Mouse (Mus musculus): ENCODE data around the gene Epha10. TPM values are rescaled to one million over a fixed set of nuclear protein-coding genes. Genes with fewer than 3 reads are reported as not detected.

Gene Epha10
- polyA plus RNA-seq, 1 experiment from 2014 or later, result not detected

DNA sequence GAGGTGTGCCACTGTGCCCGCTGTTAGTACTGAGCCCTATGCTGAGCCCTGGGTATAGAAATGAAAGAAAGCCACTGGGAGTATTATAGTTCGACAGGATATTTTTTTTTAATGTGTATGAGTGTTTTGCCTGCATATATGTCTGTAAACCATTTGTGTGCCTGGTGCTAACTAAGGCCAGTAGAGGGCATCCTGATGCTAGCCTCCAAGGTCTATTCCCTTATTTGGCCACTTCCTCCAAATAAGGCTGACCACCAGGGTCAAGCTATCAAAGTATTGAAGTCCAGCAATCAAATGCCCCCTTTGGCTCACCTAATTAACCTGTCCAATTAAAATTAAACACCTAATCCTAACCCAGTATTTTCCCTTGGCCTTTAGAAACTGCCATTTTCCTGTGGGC is 64.3 kb downstream of the Epha10 start:
- Histone ChIP-seq H3K4me1 (replicated peaks) (no peaks in the 10 kb centered on the region), H3K27ac (ENCODE audit: poor library complexity, severe bottlenecking) (no peak overlapping the region), H3K27me3 (replicated peaks) (no peaks in the 10 kb centered on the region), H3K9ac (no peak overlapping the region), H3K4me3 (no peak overlapping the region), H3K4me2 (no peak overlapping the region), H3K36me3 (peaks cover 31% of the 10 kb centered on the region), H3K9me3 (replicated peaks) (no peaks in the 10 kb centered on the region)
- WGBS, result 67% methylated on average over 2 of the region's 2 CpGs
- ATAC-seq (ENCODE audit: insufficient number of reproducible peaks, low FRiP score), result no peak

DNA sequence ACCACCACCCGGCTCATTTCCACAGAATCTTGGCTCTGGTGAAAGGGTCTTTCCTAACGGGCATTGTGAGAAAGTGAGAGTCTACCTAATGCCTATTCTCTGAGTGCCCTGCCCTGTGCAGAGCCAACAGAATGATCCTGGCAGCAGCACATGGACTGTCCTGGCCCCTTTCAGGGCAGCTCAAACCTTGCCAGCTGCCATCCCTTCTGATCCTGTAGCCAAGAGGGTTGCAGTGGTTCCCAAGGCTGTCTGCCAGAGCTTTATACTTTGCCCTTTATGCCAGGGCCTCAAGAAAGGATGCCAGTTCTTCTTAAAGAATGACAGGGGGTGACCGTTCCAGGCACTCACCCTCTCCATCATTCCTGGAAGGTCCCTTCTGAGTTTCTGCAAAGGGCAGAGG is 68.8 kb downstream of the Epha10 start:
- Histone ChIP-seq H3K9ac (no peak overlapping the region), H3K4me3 (no peak overlapping the region), H3K9me3 (replicated peaks) (no peaks in the 10 kb centered on the region), H3K4me1 (replicated peaks) (no peaks in the 10 kb centered on the region), H3K4me2 (no peak overlapping the region), H3K36me3 (no peaks in the 10 kb centered on the region), H3K27ac (ENCODE audit: poor library complexity, severe bottlenecking) (no peak overlapping the region), H3K27me3 (replicated peaks) (no peaks in the 10 kb centered on the region; the same call in 1 of the 2 replicates)
- ATAC-seq (ENCODE audit: insufficient number of reproducible peaks, low FRiP score), result no peak
- WGBS, result 72% methylated on average over 3 of the region's 3 CpGs

DNA sequence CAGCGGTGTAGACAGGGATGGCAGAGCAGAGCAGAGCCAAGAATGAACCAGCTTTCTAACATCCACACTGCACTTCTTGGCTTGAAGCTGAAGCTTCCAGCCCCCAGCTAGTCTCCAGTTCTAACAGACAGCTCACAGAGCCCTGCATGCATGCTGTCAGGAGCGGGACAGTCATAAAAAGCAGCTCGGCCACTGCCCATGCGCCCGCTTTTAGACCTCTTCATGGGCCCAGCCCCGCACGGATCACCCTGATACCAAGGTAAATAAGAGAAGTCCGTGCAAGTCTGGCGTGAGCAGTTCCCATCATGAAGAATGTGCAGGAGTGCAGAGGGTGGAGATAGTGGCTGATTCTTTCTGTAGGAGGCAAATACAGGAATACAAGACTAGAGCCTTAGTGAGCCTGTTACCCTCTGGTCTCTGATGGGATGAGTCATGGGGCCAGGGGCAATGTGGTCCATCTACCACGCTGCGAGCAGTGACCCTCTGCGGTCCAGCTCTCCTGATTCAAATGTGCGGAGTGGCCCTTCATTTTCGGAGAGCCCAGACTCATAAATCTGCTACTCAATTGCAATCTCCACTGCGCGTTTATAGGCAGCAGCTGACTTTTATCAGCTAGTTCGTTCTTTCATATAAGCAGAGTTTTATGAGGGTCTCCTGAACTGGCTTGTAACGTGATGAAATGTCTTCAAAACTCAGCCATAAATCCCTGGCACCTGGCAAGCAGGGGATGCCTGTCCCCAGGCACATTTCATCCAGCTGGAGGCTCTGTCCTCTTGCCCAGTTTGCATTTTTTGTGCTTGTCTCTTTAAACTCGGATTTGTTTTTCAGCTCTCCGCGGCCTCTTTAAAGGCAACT is 69.7 kb downstream of the Epha10 start:
- Histone ChIP-seq H3K4me2 (no peak overlapping the region), H3K36me3 (no peaks in the 10 kb centered on the region), H3K9ac (no peak overlapping the region), H3K27ac (ENCODE audit: poor library complexity, severe bottlenecking) (no peak overlapping the region), H3K4me3 (no peak overlapping the region), H3K9me3 (replicated peaks) (no peaks in the 10 kb centered on the region), H3K27me3 (replicated peaks) (no peaks in the 10 kb centered on the region; the same call in 1 of the 2 replicates), H3K4me1 (replicated peaks) (no peaks in the 10 kb centered on the region)
- ATAC-seq (ENCODE audit: insufficient number of reproducible peaks, low FRiP score), result no peak
- WGBS, result 75% methylated on average over 21 of the region's 21 CpGs

DNA sequence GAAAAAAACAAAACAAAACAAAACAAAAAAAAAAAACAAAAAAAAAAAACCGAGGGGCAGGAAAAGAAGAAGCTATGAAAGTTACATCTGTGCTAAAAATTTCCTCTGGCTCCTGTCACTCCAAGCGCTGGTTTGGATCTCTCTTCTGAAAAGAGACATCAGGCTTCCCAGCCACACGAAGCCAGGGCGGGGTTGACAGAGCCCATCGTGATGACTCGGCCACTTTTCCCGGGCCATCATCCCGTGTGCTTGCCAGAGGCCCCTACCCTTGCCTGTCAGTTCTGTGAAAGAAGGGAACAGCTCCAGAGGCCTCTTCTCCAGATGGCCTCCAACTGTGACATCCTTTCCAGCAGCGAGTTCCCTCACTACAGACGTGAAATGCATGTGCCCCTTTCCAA is 70.3 kb downstream of the Epha10 start:
- Histone ChIP-seq H3K4me2 (no peak overlapping the region), H3K4me3 (no peak overlapping the region), H3K27me3 (replicated peaks) (no peaks in the 10 kb centered on the region; the same call in 1 of the 2 replicates), H3K27ac (ENCODE audit: poor library complexity, severe bottlenecking) (no peak overlapping the region), H3K4me1 (replicated peaks) (no peaks in the 10 kb centered on the region), H3K36me3 (no peaks in the 10 kb centered on the region), H3K9ac (no peak overlapping the region), H3K9me3 (replicated peaks) (no peaks in the 10 kb centered on the region)
- ATAC-seq (ENCODE audit: insufficient number of reproducible peaks, low FRiP score), result no peak
- 31% methylated on average over 10 of the region's 10 CpGs for WGBS

DNA sequence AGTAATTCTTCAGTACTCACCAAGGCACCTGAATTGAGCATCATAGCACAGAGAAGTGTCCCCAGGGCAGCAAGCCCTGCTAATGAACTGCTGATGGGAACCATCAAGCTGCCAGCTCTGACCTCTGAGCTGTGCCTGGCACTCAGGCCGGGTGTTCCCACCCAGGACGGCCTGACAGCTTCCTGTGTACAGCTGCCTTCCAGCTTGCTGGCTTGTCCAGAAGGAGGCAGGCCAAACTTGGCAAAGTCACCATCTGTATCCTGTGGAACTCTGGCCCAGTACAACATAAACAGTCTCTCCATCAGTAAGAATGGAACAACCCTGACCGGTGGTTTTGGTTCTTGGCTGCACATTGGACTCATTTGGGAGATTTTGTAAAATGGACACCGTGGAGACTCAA is 72.8 kb downstream of the Epha10 start:
- no peak for ATAC-seq (ENCODE audit: insufficient number of reproducible peaks, low FRiP score)
- H3K4me1 ChIP-seq (replicated peaks), result no peaks in the 10 kb centered on the region
- H3K4me3 ChIP-seq, result no peak overlapping the region
- H3K27ac ChIP-seq (ENCODE audit: poor library complexity, severe bottlenecking), result no peak overlapping the region
- H3K9me3 ChIP-seq (replicated peaks), result no peaks in the 10 kb centered on the region
- no peaks in the 10 kb centered on the region; the same call in 1 of the 2 replicates for H3K27me3 ChIP-seq (replicated peaks)
- WGBS, result 58% methylated on average over 4 of the region's 4 CpGs
- H3K9ac ChIP-seq, result 0 out of 2 replicates have a peak overlapping the region, but pooled peaks have one; percentile 17
- no peak overlapping the region for H3K4me2 ChIP-seq
- no peaks in the 10 kb centered on the region for H3K36me3 ChIP-seq

DNA sequence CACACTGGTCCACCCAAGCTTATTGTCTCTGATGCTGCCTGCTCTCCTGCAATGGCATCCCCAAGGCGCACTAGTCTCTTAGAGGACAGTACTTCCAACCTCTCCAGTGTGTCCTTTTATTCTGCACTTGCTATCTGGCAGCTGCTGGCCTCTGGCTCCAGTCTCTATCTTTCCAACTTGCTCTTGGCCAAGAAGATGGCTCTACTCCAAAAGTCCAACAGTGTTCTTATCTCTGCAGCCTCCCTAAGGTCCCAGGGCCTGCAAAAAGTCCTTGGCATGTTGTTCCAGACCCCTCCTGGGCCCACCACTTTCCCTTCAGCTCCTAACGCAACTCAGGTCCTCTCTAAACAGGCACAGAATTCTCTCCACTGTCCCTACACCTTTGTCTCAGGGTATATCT is 76.6 kb downstream of the Epha10 start:
- Histone ChIP-seq H3K9me3 (replicated peaks) (no peaks in the 10 kb centered on the region), H3K27me3 (replicated peaks) (no peaks in the 10 kb centered on the region; the same call in 1 of the 2 replicates), H3K9ac (no peak overlapping the region), H3K4me2 (no peak overlapping the region), H3K4me1 (replicated peaks) (no peaks in the 10 kb centered on the region), H3K4me3 (no peak overlapping the region), H3K27ac (ENCODE audit: poor library complexity, severe bottlenecking) (no peak overlapping the region), H3K36me3 (no peaks in the 10 kb centered on the region)
- 66% methylated on average over 2 of the region's 2 CpGs for WGBS
- ATAC-seq (ENCODE audit: insufficient number of reproducible peaks, low FRiP score), result no peak

DNA sequence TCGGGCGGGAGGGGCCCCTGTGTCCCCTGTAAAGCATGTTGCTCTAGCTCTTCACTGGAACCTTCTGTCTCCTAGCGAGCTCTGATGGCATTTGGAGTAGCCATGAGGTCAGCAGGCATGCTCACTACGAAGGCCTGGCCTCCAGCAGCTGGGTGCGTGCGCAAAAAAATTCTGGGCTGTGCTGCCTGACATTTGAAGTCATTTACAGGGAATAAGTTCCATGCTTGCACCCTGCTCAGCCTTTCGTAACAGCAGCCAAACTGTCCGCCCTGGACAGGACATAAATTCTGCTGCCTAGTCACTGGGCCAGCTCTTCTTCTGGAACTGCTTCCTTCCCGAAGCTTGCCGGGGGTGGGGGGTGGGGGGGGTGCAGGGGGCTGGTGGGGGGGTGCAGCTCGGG is 78.4 kb downstream of the Epha10 start:
- H3K9ac ChIP-seq, result no peak overlapping the region
- H3K36me3 ChIP-seq, result no peaks in the 10 kb centered on the region
- no peaks in the 10 kb centered on the region for H3K9me3 ChIP-seq (replicated peaks)
- no peak overlapping the region for H3K27ac ChIP-seq (ENCODE audit: poor library complexity, severe bottlenecking)
- H3K4me1 ChIP-seq (replicated peaks), result no peaks in the 10 kb centered on the region
- no peak overlapping the region for H3K4me3 ChIP-seq
- H3K27me3 ChIP-seq (replicated peaks), result no peaks in the 10 kb centered on the region
- H3K4me2 ChIP-seq, result no peak overlapping the region
- no peak for ATAC-seq (ENCODE audit: insufficient number of reproducible peaks, low FRiP score)
- 58% methylated on average over 11 of the region's 11 CpGs for WGBS

DNA sequence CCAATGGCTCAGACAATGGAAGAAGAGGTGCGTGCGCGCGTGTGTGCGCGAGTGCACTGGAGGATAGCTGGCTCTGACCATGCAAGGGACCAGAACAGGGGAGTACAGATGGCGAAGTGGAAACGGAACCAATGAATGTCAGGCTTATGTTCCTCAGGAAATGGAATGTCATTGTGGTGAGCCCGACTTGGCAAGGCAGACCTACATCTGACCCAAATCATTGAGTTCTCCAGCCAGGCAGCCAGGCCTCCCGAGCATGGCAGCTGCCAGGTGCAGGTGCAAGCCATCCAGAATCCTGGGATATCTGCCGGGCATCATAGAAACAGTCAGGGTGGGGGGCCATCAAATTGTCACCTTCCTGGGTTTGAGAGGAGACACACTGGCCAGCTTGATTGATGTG is 80.2 kb downstream of the Epha10 start:
- WGBS, result 82% methylated on average over 11 of the region's 11 CpGs
- no peaks in the 10 kb centered on the region for H3K9me3 ChIP-seq (replicated peaks)
- H3K4me2 ChIP-seq, result no peak overlapping the region
- no peak for ATAC-seq (ENCODE audit: insufficient number of reproducible peaks, low FRiP score)
- no peak overlapping the region for H3K4me3 ChIP-seq
- no peaks in the 10 kb centered on the region; the same call in 1 of the 2 replicates for H3K27me3 ChIP-seq (replicated peaks)
- no peak overlapping the region for H3K9ac ChIP-seq
- no peaks in the 10 kb centered on the region for H3K36me3 ChIP-seq
- H3K27ac ChIP-seq (ENCODE audit: poor library complexity, severe bottlenecking), result no peak overlapping the region
- no peaks in the 10 kb centered on the region for H3K4me1 ChIP-seq (replicated peaks)

DNA sequence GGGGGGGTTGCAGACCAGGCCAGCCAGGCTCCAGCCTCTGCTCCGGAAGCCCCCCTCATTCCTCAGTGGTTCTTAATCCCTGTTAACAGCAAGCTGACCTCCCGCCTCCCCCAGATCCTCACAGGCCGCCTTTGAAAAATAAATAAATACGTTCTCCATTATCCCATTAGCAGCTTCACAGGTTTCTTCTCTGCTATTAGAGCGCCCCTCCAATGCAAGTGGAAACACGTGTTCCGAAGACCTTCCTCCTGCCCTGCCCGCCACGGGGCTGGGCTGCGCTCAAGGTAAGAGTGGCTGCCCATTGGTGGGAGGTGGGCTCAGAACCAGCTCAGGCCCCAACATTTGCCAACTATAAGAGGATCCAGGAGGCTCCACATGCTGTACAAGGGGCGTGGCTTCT is 81.9 kb downstream of the Epha10 start:
- ATAC-seq (ENCODE audit: insufficient number of reproducible peaks, low FRiP score), result no peak
- Histone ChIP-seq H3K4me1 (replicated peaks) (no peaks in the 10 kb centered on the region), H3K4me2 (no peak overlapping the region), H3K27ac (ENCODE audit: poor library complexity, severe bottlenecking) (no peak overlapping the region), H3K27me3 (replicated peaks) (no peaks in the 10 kb centered on the region; the same call in 1 of the 2 replicates), H3K36me3 (no peaks in the 10 kb centered on the region), H3K9ac (no peak overlapping the region), H3K4me3 (no peak overlapping the region), H3K9me3 (replicated peaks) (no peaks in the 10 kb centered on the region)
- 28% methylated on average over 11 of the region's 11 CpGs for WGBS

DNA sequence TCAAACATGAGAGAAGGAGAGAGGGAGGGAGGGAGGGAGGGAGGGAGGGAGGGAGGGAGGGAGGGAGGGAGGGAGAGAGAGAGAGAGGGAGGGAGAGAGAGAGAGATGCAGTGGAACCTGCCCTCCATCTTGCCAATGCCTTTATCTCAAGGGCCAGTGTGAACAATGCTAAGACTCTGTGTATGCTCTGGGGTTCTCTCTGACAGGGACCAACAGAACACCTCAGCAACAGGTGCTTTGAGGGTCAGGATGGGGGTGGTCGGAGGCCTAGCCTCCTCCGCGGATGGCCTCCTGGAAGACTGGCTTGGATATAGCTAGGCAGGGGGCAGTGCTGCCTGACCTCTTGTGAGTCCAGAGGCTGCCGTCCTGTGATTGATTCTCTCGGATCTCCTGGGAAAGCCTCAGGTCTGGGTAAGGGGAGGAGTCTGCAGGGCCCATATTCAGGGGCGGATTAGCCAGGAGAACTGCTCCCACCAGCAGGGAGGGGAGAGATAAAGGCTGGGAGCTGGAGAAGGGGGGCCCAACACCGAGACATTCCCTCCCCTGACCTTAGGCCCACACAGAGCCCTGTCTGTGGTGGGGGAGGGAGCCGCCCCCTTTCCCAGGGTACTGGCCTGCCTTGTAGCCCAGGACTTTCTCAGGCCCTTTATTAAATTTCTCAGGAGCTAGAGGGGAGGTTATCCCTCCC is 84.4 kb downstream of the Epha10 start:
- Histone ChIP-seq H3K27me3 (replicated peaks) (peaks cover 15% of the 10 kb centered on the region), H3K4me1 (replicated peaks) (no peaks in the 10 kb centered on the region), H3K4me3 (no peak overlapping the region), H3K36me3 (no peaks in the 10 kb centered on the region), H3K4me2 (no peak overlapping the region), H3K9me3 (replicated peaks) (no peaks in the 10 kb centered on the region), H3K9ac (no peak overlapping the region), H3K27ac (ENCODE audit: poor library complexity, severe bottlenecking) (no peak overlapping the region)
- ATAC-seq (ENCODE audit: insufficient number of reproducible peaks, low FRiP score), result no peak
- WGBS, result 12% methylated on average over 8 of the region's 8 CpGs

All from heart, embryonic 12.5 days (tissue).